Mouse (Mus musculus) duodenum, adult 2 months (tissue): ENCODE measurements around the gene Gm1043. TPM values are rescaled to one million over a fixed set of nuclear protein-coding genes. Genes with fewer than 3 reads are reported as not detected.

Source experiments
- polyA plus RNA-seq: library from polyadenylated mRNA; depleted of rRNA; stranded (reverse); fragments of >200 nt; gene quantifications from 2 replicates; pipeline ENCODE4 v1.2.3, GENCODE M21; 2012; ENCODE audit warnings: low replicate concordance; rRNA removed

Gm1043 gene
- polyA plus RNA-seq: 0.67 and 0.68 TPM in 2 replicates

DNA sequence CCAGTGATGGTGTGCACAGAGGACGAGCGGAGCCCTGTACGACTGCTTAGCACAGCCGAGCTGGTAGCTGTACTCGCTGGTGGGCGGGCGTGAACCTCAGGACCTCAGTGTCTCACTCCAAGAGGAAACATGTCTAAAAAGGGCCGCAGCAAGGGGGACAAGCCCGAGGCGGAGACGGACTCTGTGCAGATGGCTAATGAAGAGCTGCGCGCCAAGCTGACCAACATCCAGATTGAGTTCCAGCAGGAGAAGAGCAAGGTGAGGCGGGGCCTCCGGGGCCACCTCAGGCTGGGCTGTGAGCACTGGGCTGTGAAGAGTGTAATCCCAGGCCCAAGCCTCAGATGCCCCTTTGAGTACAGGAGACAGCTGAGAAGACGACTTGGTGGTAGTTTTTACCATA is at the start of gene Gm1043:
TSS of gene Gm1043 (plus strand) at position 130 of the 400 bp plus-strand sequence.

DNA sequence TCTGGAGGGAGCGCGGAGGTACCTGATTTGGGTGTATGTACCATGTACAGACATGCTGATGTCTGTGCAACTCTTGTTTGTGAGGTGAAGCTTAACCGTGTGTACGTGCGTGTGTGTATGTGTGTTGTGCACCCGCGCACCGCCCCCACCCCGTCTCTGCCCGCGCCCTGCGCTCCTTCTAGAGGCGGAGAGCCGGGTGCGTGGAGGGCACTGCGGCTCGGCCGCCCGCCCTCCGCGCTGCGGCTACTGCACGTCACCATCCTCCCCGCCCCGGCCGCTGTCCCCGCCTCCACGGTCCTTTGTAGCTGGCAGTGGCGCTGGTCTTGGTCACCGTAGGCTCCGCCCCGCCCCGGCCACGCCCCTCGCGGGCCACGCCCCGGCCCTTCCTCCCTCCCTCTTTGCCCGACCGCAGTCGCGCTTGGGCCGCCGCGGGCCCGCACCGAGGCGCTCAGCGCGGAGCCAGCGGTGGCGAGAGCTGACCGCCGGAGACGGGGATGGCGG is 156.5 kb downstream of the Gm1043 start, which contains the start of gene Crmp1:
TSS of gene Crmp1 (plus strand) at position 290 of the 501 bp plus-strand sequence.

Other genes starting within 250 kb of the Gm1043 start
- 0.57 and 1.1 TPM in 2 replicates for gene Ppp2r2c, start 216.9 kb upstream of the Gm1043 start, polyA plus RNA-seq
- 24.0 and 27.4 TPM in 2 replicates for gene Wfs1, start 96.2 kb upstream of the Gm1043 start, polyA plus RNA-seq
- gene Crmp1, start 156.6 kb downstream of the Gm1043 start, polyA plus RNA-seq: 0.65 and 2.0 TPM in 2 replicates